Mouse (Mus musculus): ENCODE results near the gene Hmgcl.
"Not testable (repeated sequence)": the region's sequence is repeated elsewhere in the genome, so short reads cannot be mapped to it uniquely, and the experiment has no call there.

The Hmgcl gene

GRCm38 (mm10) chr4:135928376-135928775 lies 17.9 kb upstream of the Hmgcl start:
- no peak for DNase-seq

- no peak for DNase-seq
Measured at GRCm38 (mm10) chr4:135929405-135929804, 16.8 kb upstream of the Hmgcl start.

- DNase-seq: no peak
Measured at GRCm38 (mm10) chr4:135929828-135930227, 16.4 kb upstream of the Hmgcl start.

GRCm38 (mm10) chr4:135930239-135930638 lies 16.0 kb upstream of the Hmgcl start:
- DNase-seq: no peak

DNA sequence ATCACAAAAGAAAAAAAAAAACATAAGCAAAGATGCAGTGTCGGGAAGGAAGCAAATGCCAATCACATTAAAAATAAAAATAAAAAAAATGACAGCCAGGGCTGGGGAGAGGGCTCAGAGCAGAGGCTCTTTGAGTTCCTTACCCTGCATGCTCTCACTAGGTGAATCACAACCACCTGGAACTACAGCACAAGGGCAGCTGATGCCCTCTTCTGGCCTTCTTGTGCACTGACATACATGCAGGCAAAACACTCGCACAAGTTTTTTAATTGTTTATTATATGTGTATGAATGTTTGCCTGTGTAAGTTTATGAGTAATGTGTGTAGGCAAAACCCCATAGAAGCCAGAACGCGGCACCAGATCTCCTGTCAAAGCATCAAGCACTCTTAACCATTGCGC lies 14.4 kb upstream of the Hmgcl start:
- no peak for DNase-seq

- DNase-seq: no peak
Measured at GRCm38 (mm10) chr4:135934708-135935500, 11.3 kb upstream of the Hmgcl start.

DNA sequence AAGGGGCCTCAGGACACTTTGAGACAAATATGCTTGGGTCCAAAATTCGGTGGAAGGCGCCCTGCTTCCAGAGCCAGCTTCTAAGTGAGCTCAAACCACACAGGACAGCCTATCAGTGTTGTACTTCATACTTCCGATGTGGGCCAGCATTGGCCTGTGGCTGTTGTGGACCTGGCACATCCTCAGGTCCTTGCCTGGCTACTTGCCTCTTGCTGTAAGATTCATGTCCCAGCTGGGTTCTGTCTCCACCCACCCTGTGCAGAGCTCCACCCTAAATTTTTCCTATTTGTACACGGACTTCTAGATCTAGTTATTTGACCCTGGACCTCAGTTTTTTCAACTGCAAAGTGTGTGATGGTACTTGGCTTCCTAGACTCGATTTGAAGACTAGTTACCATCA lies 10.7 kb upstream of the Hmgcl start:
- no peak for DNase-seq

DNA sequence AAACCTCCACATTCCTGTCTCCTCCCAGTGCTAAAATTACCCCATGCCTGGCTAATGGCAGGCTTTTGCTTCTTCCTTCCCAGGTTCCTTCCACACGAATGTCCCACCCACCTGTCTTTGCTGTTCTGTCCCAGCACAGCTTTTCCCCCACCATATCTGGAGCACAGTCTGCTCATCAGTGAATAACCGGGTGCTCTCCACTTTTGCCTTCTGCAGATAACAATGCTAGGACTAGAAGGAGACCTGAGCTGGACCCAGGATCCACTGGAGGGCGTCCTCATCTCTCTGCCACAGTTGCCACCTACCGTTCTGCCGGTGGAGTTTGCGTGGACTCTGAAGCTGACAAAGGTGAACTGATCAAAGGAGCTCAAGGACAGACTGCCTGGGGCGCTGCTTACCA lies 7.4 kb upstream of the Hmgcl start:
- no peak for DNase-seq

- DNase-seq: not testable (repeated sequence)
Measured at GRCm38 (mm10) chr4:135941026-135941425, 5.2 kb upstream of the Hmgcl start.

DNA sequence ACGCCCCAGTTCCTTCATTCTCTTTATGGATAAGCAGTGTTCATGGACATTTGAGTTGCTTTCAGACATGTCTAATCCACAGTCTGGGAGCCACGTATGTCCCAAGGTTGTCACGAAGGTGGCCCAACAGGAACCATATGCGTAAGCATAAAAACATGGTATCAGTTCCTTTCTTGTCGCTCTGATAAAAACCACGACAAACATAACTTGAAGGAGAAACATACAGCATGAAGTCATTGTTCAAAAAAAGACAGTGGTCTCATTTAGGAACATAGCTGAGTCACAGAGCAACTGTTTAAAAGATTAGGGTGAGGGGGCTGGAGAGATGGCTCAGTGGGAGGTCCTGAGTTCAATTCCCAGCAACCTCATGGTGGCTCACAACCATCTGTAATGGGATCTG lies 4.1 kb upstream of the Hmgcl start:
- DNase-seq: no peak

GRCm38 (mm10) chr4:135943389-135943788 lies 2.9 kb upstream of the Hmgcl start:
- no peak for DNase-seq

GRCm38 (mm10) chr4:135945706-135946105 lies 542 bp upstream of the Hmgcl start:
- no peak for DNase-seq

GRCm38 (mm10) chr4:135946659-135947301 lies 532 bp downstream of the Hmgcl start:
- no peak for DNase-seq

DNA sequence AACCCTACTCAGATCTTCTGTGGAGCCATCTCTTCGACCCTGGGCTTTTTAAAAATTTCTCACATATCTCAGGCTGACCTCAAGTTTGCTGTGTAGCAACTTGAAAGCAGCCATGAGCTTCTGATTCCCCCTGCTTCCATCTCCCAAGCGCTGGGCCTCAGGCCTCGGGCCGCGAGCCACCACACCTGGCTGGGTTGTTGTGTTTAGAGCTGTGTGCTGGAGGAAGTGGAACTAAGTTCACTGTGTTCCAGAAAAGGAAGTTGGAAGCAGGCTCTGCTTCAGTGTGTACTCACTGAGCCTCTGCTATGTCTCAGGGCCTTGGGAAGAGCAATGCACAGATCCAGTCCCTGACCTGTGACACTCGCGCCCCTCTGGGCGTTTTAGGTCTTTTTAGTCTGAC lies 1.9 kb downstream of the Hmgcl start:
- DNase-seq: no peak

DNA sequence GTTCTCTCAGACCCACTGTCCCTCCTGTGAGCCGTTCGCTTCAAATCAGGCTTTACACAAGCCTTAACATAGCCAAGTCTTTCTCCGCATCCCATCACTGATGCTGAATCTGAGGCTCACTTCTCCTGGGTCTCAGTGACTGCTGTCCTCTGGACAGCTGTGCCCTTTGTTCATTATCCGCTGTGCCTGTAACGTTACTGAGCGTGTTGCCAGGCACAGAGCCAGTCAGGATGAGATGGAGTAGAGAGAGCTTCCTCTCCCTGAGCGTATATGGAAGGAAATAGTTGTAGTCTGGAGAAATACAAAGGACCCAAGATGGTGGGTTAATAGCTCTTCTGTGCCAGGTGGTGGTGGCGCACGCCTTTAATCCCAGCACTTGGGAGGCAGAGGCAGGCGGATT lies 3.2 kb downstream of the Hmgcl start:
- DNase-seq: no peak

DNA sequence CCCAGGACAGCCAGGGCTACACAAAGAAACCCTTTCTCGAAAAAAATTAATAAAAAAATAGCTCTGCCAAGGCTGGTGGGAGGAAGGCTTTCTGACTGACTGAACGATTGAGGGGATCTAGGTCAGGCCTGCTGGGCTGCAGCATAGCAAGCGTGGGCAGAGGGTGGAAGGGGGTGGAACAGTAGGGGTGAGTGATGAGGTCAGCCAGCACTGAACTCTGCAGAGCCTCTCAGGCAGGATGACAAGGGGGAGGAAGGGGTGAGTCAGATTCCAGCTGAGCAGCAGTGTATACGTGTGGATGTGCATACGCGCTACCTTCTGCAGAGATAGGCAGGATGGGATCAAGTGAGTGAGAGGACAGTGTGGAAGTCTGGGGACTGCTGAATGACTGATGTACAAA lies 3.7 kb downstream of the Hmgcl start:
- DNase-seq: no peak

GRCm38 (mm10) chr4:135950365-135950764 lies 4.1 kb downstream of the Hmgcl start:
- DNase-seq: no peak

DNA sequence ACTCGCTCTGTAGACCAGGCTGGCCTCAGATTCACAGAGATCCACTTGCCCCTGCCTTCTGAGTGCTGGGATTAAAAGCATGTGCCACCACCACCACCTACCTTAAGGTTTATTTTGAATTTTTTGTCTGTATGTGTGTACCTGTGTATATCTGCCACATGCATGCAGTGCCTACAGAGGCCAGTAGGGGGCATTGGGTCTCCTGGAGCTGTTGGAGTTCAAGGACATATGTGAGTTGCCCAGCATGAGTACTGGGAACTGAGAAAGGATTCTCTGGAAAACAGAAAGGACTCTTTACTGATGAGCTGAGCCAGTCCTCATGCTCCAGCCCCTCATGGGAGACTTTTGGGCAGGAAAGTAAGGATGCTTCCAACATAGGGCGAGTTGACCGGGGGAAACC lies 5.3 kb downstream of the Hmgcl start:
- no peak for DNase-seq

GRCm38 (mm10) chr4:135953179-135953578 lies 6.9 kb downstream of the Hmgcl start:
- DNase-seq: no peak

GRCm38 (mm10) chr4:135954241-135954640 lies 8.0 kb downstream of the Hmgcl start:
- DNase-seq: no peak

DNA sequence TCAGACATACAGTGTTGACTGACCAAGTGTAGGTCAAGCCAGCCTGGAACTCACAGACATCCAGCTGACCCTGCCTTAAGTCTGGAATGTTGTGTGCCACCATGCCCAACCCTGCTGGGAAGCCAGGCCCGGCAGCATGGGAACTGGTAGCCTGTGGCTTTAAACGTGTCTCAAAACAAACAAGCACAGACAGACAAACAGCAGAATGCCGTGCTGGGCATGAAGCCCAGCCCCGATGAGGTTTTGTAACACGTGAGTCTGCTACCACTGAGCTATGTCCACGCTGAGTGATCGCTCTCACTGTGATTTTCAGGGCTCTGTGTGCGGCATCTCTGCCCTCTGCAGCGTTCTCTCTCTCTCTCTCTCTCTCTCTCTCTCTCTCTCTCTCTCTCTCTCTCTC lies 9.6 kb downstream of the Hmgcl start:
- no peak for DNase-seq

- no peak for DNase-seq
Measured at GRCm38 (mm10) chr4:135958354-135958753, 12.1 kb downstream of the Hmgcl start.

DNA sequence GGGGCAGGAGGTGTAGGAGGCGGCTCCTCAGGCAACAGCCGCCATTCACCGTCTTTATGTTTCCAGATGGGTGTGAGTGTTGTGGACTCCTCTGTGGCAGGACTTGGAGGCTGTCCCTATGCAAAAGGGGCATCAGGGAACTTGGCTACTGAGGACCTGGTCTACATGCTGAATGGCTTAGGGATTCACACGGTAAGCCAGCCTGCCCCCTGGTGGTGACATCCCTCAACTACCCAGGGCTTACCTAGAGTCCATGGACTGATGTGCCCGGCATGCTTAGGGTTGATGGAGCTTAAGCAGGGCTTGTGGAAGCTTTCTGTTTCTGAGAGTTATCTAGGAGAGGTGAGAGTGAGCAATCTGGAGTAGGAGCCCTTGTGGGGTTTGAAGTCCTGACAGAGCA lies 14.5 kb downstream of the Hmgcl start:
- peak; percentile 53 to 64 for DNase-seq

DNA sequence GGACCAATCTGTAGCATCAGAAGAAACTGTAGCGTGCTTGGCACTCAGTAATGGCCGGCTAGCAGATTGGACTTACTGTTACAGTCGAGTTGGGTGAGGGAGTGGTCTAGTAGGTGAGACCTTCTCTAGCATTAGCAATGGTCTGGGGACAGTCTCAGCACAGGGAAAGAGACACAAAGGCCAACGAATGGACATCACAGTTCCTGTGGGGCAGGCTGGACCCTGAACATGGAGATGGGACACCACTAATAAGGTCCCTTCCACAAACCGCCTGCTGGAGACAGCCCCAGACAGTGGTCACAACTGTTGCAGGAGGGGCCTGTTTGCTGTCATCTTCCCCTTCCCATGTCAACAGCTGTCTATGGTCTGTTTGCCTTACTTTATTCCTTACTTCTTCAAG lies 15.5 kb downstream of the Hmgcl start:
- no peak for DNase-seq

DNA sequence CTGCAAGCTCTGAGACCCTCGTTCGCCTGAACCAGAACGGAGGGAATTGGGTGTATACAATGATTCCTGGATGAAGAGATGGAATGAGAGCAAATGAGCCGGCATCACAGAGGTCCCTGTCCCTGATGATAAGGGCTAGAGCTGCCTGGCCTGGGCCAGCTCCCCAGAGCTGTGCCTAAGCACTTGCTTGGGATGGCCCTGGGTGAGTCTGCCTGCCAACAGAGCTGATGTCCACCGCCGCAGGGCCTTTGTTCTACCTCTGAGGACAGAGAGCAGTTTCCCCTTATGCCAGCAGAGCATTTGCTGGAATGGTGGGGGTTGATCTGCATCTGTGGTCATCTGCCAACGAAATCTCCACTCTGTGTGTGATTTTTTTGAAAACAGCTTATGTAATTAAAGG lies 15.9 kb downstream of the Hmgcl start:
- DNase-seq: no peak

Measured in thymus, adult 18-20 months (tissue).